Mouse (Mus musculus): ENCODE data around the gene Trim47.

GRCm38 (mm10) chr11:116111067-116111466 is 15.9 kb downstream of the Trim47 start:
- TF ChIP-seq CTCF (IDR thresholded peaks at IDR 0.05; ENCODE audit: borderline replicate concordance, control insufficient read depth, extremely low read depth, insufficient read depth, low read length, poor library complexity), result no peak
- TF ChIP-seq POLR2A (IDR thresholded peaks at IDR 0.05; ENCODE audit: control insufficient read depth, extremely low read depth, insufficient read depth, low read length, poor library complexity), result no peak

All from thymus, adult 2 months (tissue).